Mouse (Mus musculus) neural tube, embryonic 12.5 days (tissue): ENCODE measurements around the gene Dnaja1. TPM values are rescaled to one million over a fixed set of nuclear protein-coding genes. Genes with fewer than 3 reads are reported as not detected.

ENCODE experiments used
- ATAC-seq: fragments of 200-750 bp; cut with Nextera tagmentation; 2 replicates; pipeline ENCODE4 v1.8.0; 2017; ENCODE audit warnings: low read depth, mild to moderate bottlenecking, moderate TSS enrichment, moderate library complexity; ENCODE audit not compliant: low FRiP score
- H3K27ac ChIP-seq: fragments of 300-500 bp; sonication (generic); 2 replicates; pipeline ENCODE4 v1.5.1; 2016
- H3K27me3 ChIP-seq: fragments of 300-500 bp; sonication (generic); replicated peaks from 2 replicates; pipeline ENCODE4 v1.6.1; 2016; ENCODE audit warnings: mild to moderate bottlenecking
- H3K36me3 ChIP-seq: fragments of 300-500 bp; sonication (generic); 2 replicates; pipeline ENCODE4 v1.6.1; 2016; ENCODE audit warnings: mild to moderate bottlenecking
- H3K4me1 ChIP-seq: fragments of 300-500 bp; sonication (generic); 2 replicates; pipeline ENCODE4 v1.6.1; 2016
- H3K4me2 ChIP-seq: fragments of 300-500 bp; sonication (generic); replicated peaks from 2 replicates; pipeline ENCODE4 v1.6.1; 2016; ENCODE audit warnings: mild to moderate bottlenecking
- H3K4me3 ChIP-seq: fragments of 300-500 bp; sonication (generic); 2 replicates; pipeline ENCODE4 v1.5.1; 2016
- H3K9ac ChIP-seq: fragments of 300-500 bp; sonication (generic); 2 replicates; pipeline ENCODE4 v1.6.1; 2016; ENCODE audit warnings: mild to moderate bottlenecking
- H3K9me3 ChIP-seq: fragments of 300-500 bp; sonication (generic); 2 replicates; pipeline ENCODE4 v1.6.1; 2016; ENCODE audit warnings: mild to moderate bottlenecking
- WGBS: fragments of 180-500 bp; shearing (Covaris S2); methylation state at CpG from one replicate; pipeline ENCODE4 v1.1.7; 2016; 5-methylcytosine and 5-hydroxymethylcytosine counted together
- polyA plus RNA-seq: library from polyadenylated mRNA; unstranded; fragments of >200 nt; fragmentation: Nextera tagmentation; extraction: Ambion mirVana; gene quantifications from 2 replicates; pipeline ENCODE4 v1.2.1, GENCODE M21; 2016

Dnaja1 gene
- polyA plus RNA-seq, 1 experiment from 2014 or later: 701 TPM

DNA sequence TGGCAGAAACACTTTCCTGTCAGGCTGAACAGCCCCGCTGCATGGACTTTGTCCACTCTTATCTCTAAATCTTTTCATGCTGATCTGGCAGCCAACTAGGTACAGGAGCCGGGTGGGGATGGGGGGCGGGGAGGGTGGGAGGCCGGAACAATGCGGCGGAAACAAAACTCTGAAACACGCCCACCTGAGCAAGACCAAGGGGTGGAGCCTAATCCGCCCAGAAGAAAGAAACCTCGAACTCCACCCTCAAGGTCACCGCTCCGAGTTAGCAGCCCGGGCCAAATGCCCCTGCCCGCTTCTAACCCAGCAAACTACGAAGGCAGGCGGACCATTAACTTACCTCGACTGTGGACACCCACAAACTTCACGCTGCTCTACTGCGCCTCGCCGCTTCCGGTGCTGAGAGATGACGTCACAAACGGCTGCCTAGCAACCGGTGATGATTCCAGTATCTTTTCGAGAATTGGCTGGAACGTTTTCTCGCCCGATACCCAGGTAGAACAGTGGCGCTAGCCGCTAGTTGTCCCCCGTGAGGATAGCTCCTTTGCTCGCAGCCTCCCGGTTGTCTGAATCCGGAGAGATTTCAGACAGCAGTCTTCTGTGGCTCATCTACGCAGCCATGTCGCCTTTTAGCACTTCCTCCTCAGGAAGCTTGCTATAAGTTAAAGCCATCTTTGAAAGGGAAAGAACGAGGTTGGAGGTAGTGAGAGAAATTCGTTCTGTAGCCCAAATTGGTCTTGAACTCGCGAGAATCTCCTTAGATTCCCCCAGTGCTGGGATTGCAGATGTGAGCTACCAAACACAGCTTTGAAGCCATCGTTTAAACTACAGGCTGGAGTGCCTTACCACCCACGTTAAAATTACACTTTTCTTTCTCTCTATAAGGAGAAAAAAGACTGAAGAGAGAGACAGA is 18.9 kb upstream of the Dnaja1 start, which contains the start of gene Aptx:
Aptx (minus strand) TSS at position 398 of the 913 bp plus-strand sequence.
- H3K9ac ChIP-seq: peak within 1 kb of the TSS; percentile 61
- 0 out of 2 replicates have a peak, but pooled peaks cover 3% of the 10 kb centered on the region for H3K36me3 ChIP-seq
- peak within 1 kb of the TSS; percentile 82 for H3K27ac ChIP-seq
- no peaks in the 10 kb centered on the region for H3K9me3 ChIP-seq
- peak; percentile 92 for ATAC-seq
- H3K4me3 ChIP-seq: peak within 1 kb of the TSS; percentile 63
- H3K4me2 ChIP-seq: peak within 1 kb of the TSS; percentile 79
- no peaks in the 10 kb centered on the region for H3K27me3 ChIP-seq
- under 1% methylated on average over 42 of the region's 42 CpGs for WGBS
- peaks cover 21% of the 10 kb centered on the region for H3K4me1 ChIP-seq

DNA sequence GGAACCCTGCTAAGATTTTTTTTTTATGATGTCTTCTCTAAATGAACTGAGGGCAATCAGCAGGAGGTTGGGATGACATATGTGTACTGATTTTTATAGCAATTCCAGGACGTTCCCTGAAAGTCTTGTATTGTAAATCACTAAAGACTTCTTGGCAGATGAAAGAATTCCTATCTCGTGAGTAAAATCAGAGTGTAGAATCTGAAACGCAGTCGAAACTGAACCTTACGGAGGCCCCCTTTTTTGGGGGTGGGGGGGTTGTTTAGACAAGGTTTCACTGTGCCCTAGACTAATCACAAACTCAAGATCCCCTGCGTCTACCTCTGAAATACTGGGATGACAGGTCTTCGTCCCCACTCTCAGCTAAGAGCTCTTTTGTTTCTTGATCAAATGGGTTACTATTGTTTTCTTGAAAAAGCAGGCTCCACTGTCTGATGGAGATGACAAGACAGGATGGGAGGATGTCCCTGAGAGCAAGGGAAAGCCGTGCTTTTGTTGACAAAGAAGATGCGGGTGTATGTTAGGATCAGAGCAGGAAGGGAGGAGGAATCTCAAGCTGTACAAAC is 18.2 kb upstream of the Dnaja1 start:
- peak overlapping the region; percentile 61 for H3K9ac ChIP-seq
- peak overlapping the region; percentile 79 for H3K4me2 ChIP-seq
- H3K27me3 ChIP-seq: no peaks in the 10 kb centered on the region
- no peak for ATAC-seq
- peak overlapping the region; percentile 82 for H3K27ac ChIP-seq
- no peaks in the 10 kb centered on the region for H3K9me3 ChIP-seq
- H3K4me1 ChIP-seq: peaks cover 21% of the 10 kb centered on the region
- 0 out of 2 replicates have a peak, but pooled peaks cover 3% of the 10 kb centered on the region for H3K36me3 ChIP-seq
- peak overlapping the region; percentile 63 for H3K4me3 ChIP-seq
- 32% methylated on average over 9 of the region's 9 CpGs for WGBS

DNA sequence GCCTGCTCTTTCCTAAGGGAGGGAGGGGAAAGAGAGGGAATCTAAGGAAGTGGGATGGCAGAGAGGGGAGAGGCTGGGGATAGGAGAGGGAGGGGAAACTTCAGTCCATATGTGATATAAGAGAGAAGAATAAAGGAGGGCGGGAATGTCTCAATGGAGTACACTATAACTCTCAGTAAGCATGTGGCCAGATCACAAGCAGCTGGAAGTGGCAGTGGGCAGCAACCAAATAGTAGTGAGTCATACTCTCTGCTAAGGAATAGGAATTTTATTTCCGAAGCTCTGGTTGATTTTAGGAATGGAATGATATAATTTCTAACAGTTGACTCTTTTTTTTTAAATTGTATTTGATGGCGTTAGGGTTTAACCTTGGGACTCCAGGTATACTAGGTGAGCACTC is 4.8 kb upstream of the Dnaja1 start:
- WGBS: 85% methylated on average over 3 of the region's 3 CpGs

DNA sequence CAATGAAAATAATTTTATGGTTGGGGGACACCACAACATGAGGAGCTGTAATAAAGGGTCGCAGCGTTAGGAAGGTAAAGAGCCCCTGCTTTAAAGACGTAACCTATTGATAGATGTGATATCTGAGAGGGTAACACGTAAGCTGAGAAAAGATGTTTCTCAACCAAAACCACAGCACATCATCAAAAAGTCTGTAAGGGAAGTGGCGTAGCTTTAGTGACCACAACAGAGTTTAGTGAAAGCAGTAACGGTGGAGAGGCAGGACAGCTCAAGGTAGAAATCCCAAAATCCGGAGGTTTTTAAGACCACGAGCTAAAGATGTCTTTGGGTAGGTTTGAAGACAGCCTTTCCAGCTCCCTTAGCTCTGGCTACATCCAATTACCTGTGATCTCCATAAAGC is 1.0 kb upstream of the Dnaja1 start:
- H3K9ac ChIP-seq: no peak overlapping the region
- H3K4me1 ChIP-seq: peaks cover 18% of the 10 kb centered on the region
- ATAC-seq: no peak
- no peak overlapping the region for H3K4me2 ChIP-seq
- H3K36me3 ChIP-seq: peaks cover 17% of the 10 kb centered on the region; the same call in 1 of the 2 replicates
- H3K27me3 ChIP-seq: no peaks in the 10 kb centered on the region
- H3K4me3 ChIP-seq: no peak overlapping the region
- no peaks in the 10 kb centered on the region for H3K9me3 ChIP-seq
- no peak overlapping the region for H3K27ac ChIP-seq
- WGBS: 94% methylated on average over 8 of the region's 8 CpGs

More for the DNA sequence above, 4.8 kb upstream of the Dnaja1 start:
- Histone ChIP-seq H3K4me2 (no peak overlapping the region), H3K27ac (no peak overlapping the region), H3K9me3 (no peaks in the 10 kb centered on the region), H3K27me3 (no peaks in the 10 kb centered on the region), H3K4me3 (no peak overlapping the region), H3K36me3 (no peaks in the 10 kb centered on the region), H3K4me1 (no peaks in the 10 kb centered on the region; the same call in 1 of the 2 replicates), H3K9ac (no peak overlapping the region)
- ATAC-seq: no peak

DNA sequence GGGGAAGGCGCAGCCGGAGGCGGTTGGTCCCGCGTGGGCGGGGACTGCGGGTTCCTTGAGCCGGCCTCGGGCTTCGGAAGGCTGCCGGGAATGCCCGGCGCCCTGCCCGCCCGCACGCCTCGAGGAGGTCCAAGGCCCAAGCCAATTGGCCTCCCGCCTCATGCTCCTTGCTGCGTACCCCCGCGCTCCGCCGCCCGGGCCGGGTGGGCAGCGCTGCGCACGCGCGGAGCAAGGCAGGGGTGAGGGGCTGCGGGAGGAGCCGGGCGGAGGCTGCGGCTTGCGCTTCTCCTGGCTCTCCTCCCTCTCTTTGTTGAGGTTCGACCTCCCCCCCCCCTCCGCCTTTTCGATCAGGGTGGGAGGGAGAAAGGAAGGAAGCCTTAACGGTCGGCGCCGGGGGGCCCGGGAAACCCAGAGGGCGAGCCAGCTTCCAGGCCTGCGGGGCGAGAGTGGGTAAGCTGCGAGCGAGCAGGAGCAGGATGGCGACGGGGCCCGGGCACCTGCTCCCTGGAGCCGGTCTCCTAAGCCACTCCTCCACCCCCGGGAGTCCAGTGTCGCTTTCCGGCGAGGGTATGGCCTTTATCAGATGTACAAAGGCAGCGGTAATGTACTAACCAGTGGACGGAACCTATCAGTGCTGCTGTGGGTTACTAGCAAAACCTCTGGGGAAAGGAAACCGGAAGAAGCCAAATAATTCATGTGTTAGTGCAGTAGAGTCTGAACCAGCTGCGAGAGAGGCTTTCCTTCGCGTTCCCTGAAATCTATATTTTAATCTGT is 924 bp downstream of the Dnaja1 start:
- ATAC-seq: peak; percentile 92
- H3K4me1 ChIP-seq: peaks cover 23% of the 10 kb centered on the region

DNA sequence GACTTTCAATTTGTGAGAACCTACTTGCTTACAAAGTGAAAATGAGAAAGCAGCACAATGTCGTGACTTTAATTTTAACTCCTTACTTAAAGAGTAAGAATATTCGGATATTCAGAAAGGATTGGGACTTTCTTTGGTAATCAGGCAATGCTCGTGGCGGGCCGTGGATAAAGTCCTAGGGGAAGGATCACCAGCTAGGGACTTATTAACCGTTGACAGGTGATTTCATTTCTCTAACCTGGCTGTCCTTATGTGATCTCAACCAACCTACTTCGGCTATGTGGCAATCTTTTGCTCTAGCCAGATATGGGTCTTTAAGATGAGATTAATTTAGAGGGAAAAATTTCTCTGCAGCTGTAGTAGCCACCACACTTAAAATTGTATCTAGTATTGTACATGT is 3.2 kb downstream of the Dnaja1 start:
- no peak for ATAC-seq
- Histone ChIP-seq H3K36me3 (peaks cover 50% of the 10 kb centered on the region), H3K9ac (no peak overlapping the region), H3K27me3 (no peaks in the 10 kb centered on the region), H3K9me3 (no peaks in the 10 kb centered on the region), H3K27ac (no peak overlapping the region), H3K4me3 (no peak overlapping the region), H3K4me1 (peaks cover 23% of the 10 kb centered on the region), H3K4me2 (peak overlapping the region; percentile 76)
- 91% methylated on average over 7 of the region's 7 CpGs for WGBS

More for the DNA sequence above, 924 bp downstream of the Dnaja1 start:
- H3K27ac ChIP-seq: peak overlapping the region; percentile 99
- under 1% methylated on average over 56 of the region's 62 CpGs for WGBS
- H3K9me3 ChIP-seq: no peaks in the 10 kb centered on the region
- peak overlapping the region; percentile 96 for H3K9ac ChIP-seq
- H3K36me3 ChIP-seq: peaks cover 31% of the 10 kb centered on the region
- peak overlapping the region; percentile 85 for H3K4me3 ChIP-seq
- peak overlapping the region; percentile 76 for H3K4me2 ChIP-seq
- no peaks in the 10 kb centered on the region for H3K27me3 ChIP-seq

DNA sequence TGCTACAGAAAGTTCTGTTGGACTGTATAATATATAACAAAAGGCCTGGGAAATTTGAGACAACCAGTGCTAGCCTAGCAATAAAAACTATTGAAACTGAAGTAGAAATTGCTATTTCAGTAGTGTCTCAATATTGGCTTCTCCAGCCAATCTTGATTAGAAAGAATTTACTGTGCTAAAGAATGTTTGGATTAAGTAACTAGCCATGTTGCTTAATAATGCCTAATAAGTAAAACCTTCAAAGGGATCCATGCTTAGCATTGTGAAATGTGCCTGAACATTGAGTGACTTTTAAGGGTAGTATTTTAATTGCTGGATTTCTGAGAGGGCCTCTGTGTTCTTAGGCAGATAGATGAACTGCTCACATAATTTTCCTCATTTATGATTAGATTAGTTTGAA is 3.6 kb downstream of the Dnaja1 start:
- Histone ChIP-seq H3K27me3 (no peaks in the 10 kb centered on the region), H3K4me3 (no peak overlapping the region), H3K36me3 (peaks cover 54% of the 10 kb centered on the region), H3K9me3 (no peaks in the 10 kb centered on the region), H3K4me2 (peak overlapping the region; percentile 76), H3K4me1 (peaks cover 23% of the 10 kb centered on the region), H3K9ac (no peak overlapping the region), H3K27ac (no peak overlapping the region)
- no peak for ATAC-seq

DNA sequence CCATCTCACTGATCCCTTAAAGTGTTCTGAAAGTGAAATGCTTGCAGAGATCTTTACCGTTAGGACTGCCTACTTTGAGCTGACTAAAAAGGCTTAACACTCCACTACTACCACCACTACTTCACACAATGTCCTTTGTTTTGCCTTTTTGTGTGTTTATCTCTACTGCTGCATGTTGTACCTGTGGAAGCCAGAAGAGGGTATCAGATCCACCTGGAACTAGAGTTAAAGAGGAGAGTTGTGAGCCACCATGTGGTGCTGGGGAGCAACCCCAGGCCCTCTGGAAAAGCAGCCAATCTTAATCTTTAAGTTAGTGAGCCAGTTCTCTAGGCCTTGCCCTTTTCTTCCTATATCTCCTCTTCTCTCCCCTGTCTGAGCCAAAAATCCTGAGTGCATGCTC is 5.3 kb downstream of the Dnaja1 start:
- Histone ChIP-seq H3K27ac (no peak overlapping the region), H3K4me1 (peaks cover 23% of the 10 kb centered on the region), H3K9ac (no peak overlapping the region), H3K27me3 (no peaks in the 10 kb centered on the region), H3K9me3 (no peaks in the 10 kb centered on the region), H3K4me2 (no peak overlapping the region), H3K36me3 (peaks cover 69% of the 10 kb centered on the region), H3K4me3 (no peak overlapping the region)
- 89% methylated on average over 1 of the region's 1 CpGs for WGBS
- no peak for ATAC-seq

DNA sequence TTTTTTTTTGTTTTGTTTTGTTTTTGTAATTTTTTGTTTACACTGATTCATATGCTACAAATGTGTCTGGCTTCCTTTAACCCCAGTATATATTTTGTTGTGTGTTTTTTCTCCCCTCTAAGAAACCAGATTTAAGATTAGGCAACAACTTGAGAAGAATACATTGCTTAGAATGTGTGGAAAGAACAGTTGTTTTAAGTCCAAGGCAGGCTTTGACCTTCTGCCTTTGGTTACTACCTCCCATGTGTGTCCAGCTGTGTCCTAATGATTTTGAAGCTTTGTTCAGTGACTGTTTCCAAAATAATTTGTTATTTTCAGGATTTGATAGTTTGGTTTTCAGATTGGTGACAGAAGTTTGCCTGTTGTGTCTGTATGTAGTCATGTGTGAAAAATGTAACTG is 9.3 kb downstream of the Dnaja1 start:
- no peak overlapping the region for H3K4me3 ChIP-seq
- H3K36me3 ChIP-seq: peaks cover 82% of the 10 kb centered on the region
- no peak overlapping the region for H3K9ac ChIP-seq
- peaks cover 2% of the 10 kb centered on the region for H3K4me1 ChIP-seq
- H3K27me3 ChIP-seq: no peaks in the 10 kb centered on the region
- no peak for ATAC-seq
- H3K27ac ChIP-seq: no peak overlapping the region
- H3K9me3 ChIP-seq: no peaks in the 10 kb centered on the region
- H3K4me2 ChIP-seq: no peak overlapping the region

DNA sequence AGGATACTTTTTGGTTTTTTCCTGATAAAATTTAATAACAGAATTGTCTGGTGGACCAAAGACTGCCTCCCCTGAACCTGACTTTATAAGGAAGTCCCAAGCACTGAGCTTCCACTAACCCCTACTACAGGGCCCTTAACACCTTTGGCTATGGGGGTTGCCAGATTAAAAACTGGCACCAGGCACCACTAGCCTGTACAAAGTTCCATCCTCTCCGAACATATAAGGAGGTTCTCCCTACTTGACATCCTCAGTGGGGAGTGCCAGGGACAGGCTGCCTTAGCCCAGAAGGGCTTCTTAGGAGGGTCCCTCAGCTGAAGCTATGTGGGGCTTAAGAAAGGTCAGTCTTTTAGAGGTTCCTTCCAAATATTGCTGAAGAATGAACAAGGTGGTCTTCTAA is 13.4 kb downstream of the Dnaja1 start:
- 81% methylated on average over 1 of the region's 1 CpGs for WGBS
- no peak overlapping the region for H3K27ac ChIP-seq
- no peak overlapping the region for H3K4me2 ChIP-seq
- no peaks in the 10 kb centered on the region for H3K9me3 ChIP-seq
- H3K27me3 ChIP-seq: no peaks in the 10 kb centered on the region
- H3K36me3 ChIP-seq: peaks cover 77% of the 10 kb centered on the region
- no peak overlapping the region for H3K4me3 ChIP-seq
- no peak for ATAC-seq
- H3K9ac ChIP-seq: no peak overlapping the region
- H3K4me1 ChIP-seq: no peaks in the 10 kb centered on the region

DNA sequence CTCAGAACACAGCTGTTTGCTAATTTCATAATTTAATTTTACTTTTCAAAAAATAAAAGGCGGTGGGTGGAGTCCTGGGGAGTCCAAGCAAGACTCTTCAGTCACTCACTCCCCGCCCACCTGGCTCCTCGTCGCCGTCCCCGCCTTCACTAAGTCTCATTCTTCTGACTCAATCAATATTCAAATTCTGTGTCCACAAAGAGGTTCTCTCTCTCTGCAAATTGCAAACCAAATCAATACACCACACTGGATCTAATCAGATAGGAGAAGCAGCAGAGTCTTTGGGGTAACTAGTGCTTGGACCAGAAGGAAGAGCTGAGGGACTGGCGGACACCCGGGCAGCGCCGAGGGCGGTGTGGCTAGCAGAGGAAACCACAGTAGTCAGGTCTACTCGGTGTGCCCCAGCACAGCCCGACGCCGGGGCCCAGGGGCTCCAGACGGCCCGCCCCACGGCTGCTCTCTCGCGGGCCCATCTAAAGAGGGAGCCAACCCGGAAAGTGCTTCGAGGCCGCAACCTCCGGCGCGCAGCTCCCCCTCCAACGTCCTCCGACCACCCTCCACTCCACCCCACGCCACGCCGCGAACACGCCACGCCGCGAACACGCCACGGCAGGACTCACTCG is 35.3 kb downstream of the Dnaja1 start:
- peaks cover 2% of the 10 kb centered on the region; the same call in 1 of the 2 replicates for H3K4me1 ChIP-seq
- H3K36me3 ChIP-seq: peaks cover 31% of the 10 kb centered on the region
- H3K9ac ChIP-seq: peak overlapping the region; percentile 86
- no peaks in the 10 kb centered on the region; the same call in 1 of the 2 replicates for H3K27me3 ChIP-seq
- no peaks in the 10 kb centered on the region for H3K9me3 ChIP-seq
- WGBS: under 1% methylated on average over 39 of the region's 39 CpGs
- H3K27ac ChIP-seq: no peak overlapping the region
- peak overlapping the region; percentile 62 for H3K4me2 ChIP-seq
- peak overlapping the region; percentile 82 for H3K4me3 ChIP-seq
- ATAC-seq: peak; percentile 85
